Mouse (Mus musculus) lung, embryonic 14.5 days (tissue): ENCODE measurements around the gene Cd244a. TPM values are rescaled to one million over a fixed set of nuclear protein-coding genes. Genes with fewer than 3 reads are reported as not detected.

Experiments used
- ATAC-seq: fragments of 200-750 bp; cut with Nextera tagmentation; 2 replicates; pipeline ENCODE4 v1.8.0; 2017; ENCODE audit warnings: mild to moderate bottlenecking, moderate TSS enrichment, moderate library complexity; ENCODE audit not compliant: insufficient read depth
- DNase-seq: peaks from one replicate; pipeline ENCODE4 v3.0.0-alpha.2; 2015
- H3K27ac ChIP-seq: fragments of 300-500 bp; sonication (generic); 2 replicates; pipeline ENCODE4 v1.5.1; 2014; ENCODE audit warnings: low read depth, mild to moderate bottlenecking, moderate library complexity
- H3K27me3 ChIP-seq: fragments of 300-500 bp; sonication (generic); 2 replicates; pipeline ENCODE4 v1.6.1; 2014; ENCODE audit warnings: low read length, control low read depth; ENCODE audit not compliant: insufficient read depth
- H3K36me3 ChIP-seq: fragments of 300-500 bp; sonication (generic); 2 replicates; pipeline ENCODE4 v1.6.1; 2014; ENCODE audit warnings: control low read depth; ENCODE audit not compliant: insufficient read depth
- H3K4me1 ChIP-seq: fragments of 300-500 bp; sonication (generic); 2 replicates; pipeline ENCODE4 v1.6.1; 2014; ENCODE audit warnings: antibody characterized with exemption, control low read depth; ENCODE audit not compliant: insufficient read depth
- H3K4me2 ChIP-seq: fragments of 300-500 bp; sonication (generic); 2 replicates; pipeline ENCODE4 v1.6.1; 2014; ENCODE audit warnings: mild to moderate bottlenecking
- H3K4me3 ChIP-seq: fragments of 300-500 bp; sonication (generic); 2 replicates; pipeline ENCODE4 v1.5.1; 2014; ENCODE audit warnings: low read depth, low read length
- H3K9ac ChIP-seq: fragments of 300-500 bp; sonication (generic); 2 replicates; pipeline ENCODE4 v1.6.1; 2014
- H3K9me3 ChIP-seq: fragments of 300-500 bp; sonication (generic); 2 replicates; pipeline ENCODE4 v1.6.1; 2016; ENCODE audit warnings: low read depth, low read length, control low read depth
- CTCF ChIP-seq: IDR thresholded peaks from 2 replicates; pipeline ENCODE4 v1.5.1; 2016; ENCODE audit warnings: antibody characterized with exemption, low read depth
- WGBS: fragments of 180-500 bp; shearing (Covaris S2); extraction: QIAGEN DNeasy Blood & Tissue Kit; methylation state at CpG from one replicate; pipeline ENCODE4 v1.1.7; 2014; 5-methylcytosine and 5-hydroxymethylcytosine counted together
- microRNA-seq: library from miRNA; unstranded; fragments of <30 nt; microRNA quantifications from one replicate; pipeline ENCODE4, GENCODE M21; 2016; ENCODE audit warnings: borderline number of aligned reads
- polyA plus RNA-seq: library from polyadenylated mRNA; unstranded; fragments of >200 nt; fragmentation: Nextera tagmentation; extraction: Ambion mirVana; gene quantifications from 2 replicates; pipeline ENCODE4 v1.2.1, GENCODE M21; 2014

Gene Cd244a
- polyA plus RNA-seq, 1 experiment from 2014 or later, result not detected

GRCm38 (mm10) chr1:171647716-171648115 lies 88.7 kb downstream of the Cd244a start:
- ATAC-seq (no peak), DNase-seq (no peak)
- no peak overlapping the region for H3K4me2 ChIP-seq
- H3K27me3 ChIP-seq, result no peaks in the 10 kb centered on the region
- H3K4me1 ChIP-seq, result no peaks in the 10 kb centered on the region
- no peaks in the 10 kb centered on the region for H3K9me3 ChIP-seq
- no peak overlapping the region for H3K9ac ChIP-seq
- no peak for TF ChIP-seq CTCF
- H3K27ac ChIP-seq, result no peak overlapping the region
- H3K36me3 ChIP-seq, result no peaks in the 10 kb centered on the region
- 79% methylated on average over 5 of the region's 5 CpGs for WGBS
- no peak overlapping the region for H3K4me3 ChIP-seq

DNA sequence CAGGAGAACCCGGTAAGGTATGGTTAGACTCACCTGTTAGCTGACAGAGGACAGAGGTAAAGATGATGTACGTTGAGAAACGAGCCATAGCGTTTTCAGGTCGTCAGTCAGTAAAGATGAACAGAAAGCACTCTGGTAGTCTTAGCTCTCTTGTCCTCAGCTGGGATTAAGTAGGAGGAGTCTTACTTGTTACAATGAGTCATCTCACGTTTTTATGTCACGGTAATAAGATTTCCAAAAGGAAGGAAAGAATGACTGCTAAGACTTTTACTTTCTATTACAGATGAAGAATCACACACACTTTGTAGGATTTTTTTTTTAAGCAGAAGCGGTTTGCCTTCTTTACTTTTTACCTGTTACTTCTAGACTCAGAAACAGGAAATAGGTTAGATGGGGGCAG lies 89.8 kb downstream of the Cd244a start:
- H3K4me2 ChIP-seq, result no peak overlapping the region
- no peak overlapping the region for H3K4me3 ChIP-seq
- 72% methylated on average over 8 of the region's 8 CpGs for WGBS
- ATAC-seq (no peak), DNase-seq (no peak)
- H3K27ac ChIP-seq, result no peak overlapping the region
- H3K9ac ChIP-seq, result no peak overlapping the region
- TF ChIP-seq CTCF, result no peak
- H3K27me3 ChIP-seq, result no peaks in the 10 kb centered on the region
- H3K9me3 ChIP-seq, result no peaks in the 10 kb centered on the region
- H3K4me1 ChIP-seq, result no peaks in the 10 kb centered on the region
- H3K36me3 ChIP-seq, result no peaks in the 10 kb centered on the region

GRCm38 (mm10) chr1:171652734-171653133 lies 93.7 kb downstream of the Cd244a start, which contains the start of gene Slamf7:
TSS of gene Slamf7 (minus strand) at chr1:171653035.
- WGBS, result 84% methylated on average over 5 of the region's 5 CpGs
- no peak for ATAC-seq
- no peak for DNase-seq

DNA sequence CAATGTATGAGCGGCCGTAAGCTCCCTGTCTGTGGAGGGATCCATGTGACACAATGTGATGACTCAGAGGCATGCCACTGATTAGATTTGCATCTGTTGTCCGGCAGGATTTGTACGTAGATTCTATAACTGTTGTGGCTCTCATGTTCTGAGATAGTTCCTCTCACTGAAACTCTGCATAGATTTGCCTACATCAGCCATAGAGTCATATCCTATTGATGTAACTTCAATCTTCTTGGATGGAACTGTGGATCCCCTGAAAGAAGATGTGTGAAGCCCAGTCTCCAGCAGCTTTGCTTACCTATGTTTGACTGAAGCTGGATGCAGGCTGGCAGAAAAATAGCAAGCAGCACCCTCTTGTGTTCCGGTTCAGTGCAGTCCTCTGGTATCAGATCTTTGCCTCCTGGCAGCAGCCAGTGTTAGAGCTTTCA lies 99.6 kb downstream of the Cd244a start:
- no peaks in the 10 kb centered on the region for H3K9me3 ChIP-seq
- no peak overlapping the region for H3K9ac ChIP-seq
- WGBS, result 39% methylated on average over 5 of the region's 5 CpGs
- no peak overlapping the region for H3K4me3 ChIP-seq
- H3K36me3 ChIP-seq, result no peaks in the 10 kb centered on the region
- no peak for TF ChIP-seq CTCF
- ATAC-seq (no peak), DNase-seq (no peak)
- H3K27me3 ChIP-seq, result no peaks in the 10 kb centered on the region
- H3K4me2 ChIP-seq, result no peak overlapping the region
- H3K4me1 ChIP-seq, result no peaks in the 10 kb centered on the region
- no peak overlapping the region for H3K27ac ChIP-seq

More at GRCm38 (mm10) chr1:171652734-171653133, 93.7 kb downstream of the Cd244a start, which contains the start of gene Slamf7:
- no peaks in the 10 kb centered on the region for H3K4me1 ChIP-seq
- no peaks in the 10 kb centered on the region for H3K27me3 ChIP-seq
- H3K4me2 ChIP-seq, result no peak within 1 kb of the TSS
- H3K27ac ChIP-seq, result no peak within 1 kb of the TSS
- no peak within 1 kb of the TSS for H3K9ac ChIP-seq
- H3K36me3 ChIP-seq, result no peaks in the 10 kb centered on the region
- no peak within 1 kb of the TSS for H3K4me3 ChIP-seq
- TF ChIP-seq CTCF, result no peak
- no peaks in the 10 kb centered on the region for H3K9me3 ChIP-seq

Small RNA genes within 50 kb of the gene (microRNA-seq; reads per million reads assigned to microRNA genes)
- not detected for gene Mir7683

Other genes with a start within 250 kb of the Cd244a start
- 48.8 and 48.9 TPM in 2 replicates for gene Dedd, start 230.0 kb upstream of the Cd244a start, polyA plus RNA-seq
- gene Nit1, start 213.5 kb upstream of the Cd244a start, polyA plus RNA-seq, result 27.5 and 30.1 TPM in 2 replicates
- 40.0 and 44.5 TPM in 2 replicates for gene Pfdn2, start 213.5 kb upstream of the Cd244a start, polyA plus RNA-seq
- gene Klhdc9, start 198.4 kb upstream of the Cd244a start, polyA plus RNA-seq, result 1.0 and 1.5 TPM in 2 replicates
- gene Nectin4, start 189.1 kb upstream of the Cd244a start, polyA plus RNA-seq, result 2.3 and 2.4 TPM in 2 replicates
- 0.91 and 1.6 TPM in 2 replicates for gene Arhgap30, start 170.2 kb upstream of the Cd244a start, polyA plus RNA-seq
- gene Usf1, start 147.9 kb upstream of the Cd244a start, polyA plus RNA-seq, result 81.0 and 81.9 TPM in 2 replicates
- gene Tstd1, start 140.3 kb upstream of the Cd244a start, polyA plus RNA-seq, result 2.0 and 3.4 TPM in 2 replicates
- 83.6 and 91.3 TPM in 2 replicates for gene F11r, start 121.7 kb upstream of the Cd244a start, polyA plus RNA-seq
- gene Alyref2, start 55.7 kb upstream of the Cd244a start, polyA plus RNA-seq, result 10.1 and 11.0 TPM in 2 replicates
- not detected in 2 replicates for gene Itln1, start 23.9 kb upstream of the Cd244a start, polyA plus RNA-seq
- gene Ly9, start 48.2 kb downstream of the Cd244a start, polyA plus RNA-seq, result 0.14 TPM in 1 of 2 replicates, not detected in the other
- gene Slamf7, start 93.8 kb downstream of the Cd244a start, polyA plus RNA-seq, result 0.20 TPM in 1 of 2 replicates, not detected in the other
- 2.9 and 3.6 TPM in 2 replicates for gene Cd48, start 122.8 kb downstream of the Cd244a start, polyA plus RNA-seq
- gene Slamf1, start 207.9 kb downstream of the Cd244a start, polyA plus RNA-seq, result 0.42 and 1.1 TPM in 2 replicates